Mouse (Mus musculus) CH12.LX (cell line): ENCODE measurements at regions not wholly inside any gene's neighbourhood (a gene's known extent, or its start where the extent isn't known, plus 50 kb on each side); places are given as distances from the start of the nearest gene placed in this dataset.

ENCODE experiments used
- DNase-seq: peaks from one replicate; pipeline ENCODE4 v3.0.0-alpha.2; 2013; ENCODE audit errors: extremely low read depth
- H3K27ac ChIP-seq: 2 replicates; pipeline ENCODE4 v1.5.1; 2012; ENCODE audit warnings: low read depth, mild to moderate bottlenecking, control low read depth, moderate library complexity; ENCODE audit not compliant: insufficient read depth
- H3K27me3 ChIP-seq: replicated peaks from 2 replicates; pipeline ENCODE3; 2012; ENCODE audit warnings: inconsistent platforms
- H3K36me3 ChIP-seq, 2 experiments: replicated peaks in 1 of 2; 2 replicates each; pipeline versions ENCODE3 to v1.6.1; 2012; ENCODE audit warnings: inconsistent platforms in 1 of 2, low read length in 1 of 2, mild to moderate bottlenecking in 1 of 2, mixed read lengths in 1 of 2, moderate library complexity in 1 of 2; ENCODE audit not compliant: control insufficient read depth in 1 of 2, insufficient read depth in 1 of 2
- H3K4me1 ChIP-seq, 2 experiments: 2 replicates each; pipeline ENCODE4 v1.6.1; 2012; ENCODE audit warnings: inconsistent platforms in 1 of 2, moderate library complexity in 1 of 2; ENCODE audit not compliant: insufficient read depth in 2 of 2, control insufficient read depth in 1 of 2
- H3K4me2 ChIP-seq: 2 replicates; pipeline ENCODE4 v1.6.1; 2012; ENCODE audit warnings: low read depth, mild to moderate bottlenecking, control low read depth; ENCODE audit not compliant: poor library complexity, insufficient read depth, severe bottlenecking
- H3K4me3 ChIP-seq, 3 experiments: fragments of 150-350 bp in 1 of 3; sonication (generic) in 1 of 3; replicated peaks in 1 of 3; 2 replicates each; pipeline versions ENCODE3 to v1.5.1; 2011 to 2012; ENCODE audit warnings: low read depth in 2 of 3, low read length in 2 of 3, mild to moderate bottlenecking in 2 of 3, moderate library complexity in 2 of 3, control low read depth in 1 of 3, improper control_type of control experiment in 1 of 3, inconsistent platforms in 1 of 3, mixed read lengths in 1 of 3; ENCODE audit not compliant: poor library complexity in 1 of 3
- H3K79me2 ChIP-seq: replicated peaks from 2 replicates; pipeline ENCODE4 v1.6.1; 2012; ENCODE audit warnings: mild to moderate bottlenecking, moderate library complexity; ENCODE audit not compliant: control insufficient read depth, poor library complexity, insufficient read depth, severe bottlenecking; ENCODE audit errors: extremely low read depth
- H3K9ac ChIP-seq: 2 replicates; pipeline ENCODE4 v1.6.1; 2012; ENCODE audit warnings: low read depth, mild to moderate bottlenecking, control low read depth, moderate library complexity; ENCODE audit not compliant: insufficient read depth
- H3K9me3 ChIP-seq: replicated peaks from 2 replicates; pipeline ENCODE3; 2012; ENCODE audit warnings: low read length, inconsistent platforms, mixed read lengths
- BHLHE40 ChIP-seq: IDR thresholded peaks from 2 replicates; pipeline ENCODE4 v1.6.1; 2011; ENCODE audit warnings: mild to moderate bottlenecking, low read depth, low read length, improper control_type of control experiment
- CHD1 ChIP-seq: IDR thresholded peaks from 2 replicates; pipeline ENCODE4 v1.6.1; 2012; ENCODE audit warnings: low read depth, low read length, improper control_type of control experiment, inconsistent platforms
- CHD2 ChIP-seq: IDR thresholded peaks from 2 replicates; pipeline ENCODE4 v1.6.1; 2011; ENCODE audit warnings: low read length, improper control_type of control experiment
- CTCF ChIP-seq, 2 experiments: IDR thresholded peaks in 1 of 2; conservative IDR thresholded peaks in 1 of 2; 2 replicates each; pipeline ENCODE4 v1.5.1; 2011 to 2012; ENCODE audit warnings: low read depth in 2 of 2, low read length in 2 of 2, improper control_type of control experiment in 1 of 2, inconsistent platforms in 1 of 2, mild to moderate bottlenecking in 1 of 2, moderate library complexity in 1 of 2
- ELF1 ChIP-seq: IDR thresholded peaks from 2 replicates; pipeline ENCODE4 v1.6.1; 2014; ENCODE audit warnings: low read depth, mild to moderate bottlenecking, inconsistent platforms, low read length, improper control_type of control experiment
- EP300 ChIP-seq: IDR thresholded peaks from 2 replicates; pipeline ENCODE4 v1.6.1; 2011; ENCODE audit warnings: low read length, improper control_type of control experiment
- GABPA ChIP-seq: IDR thresholded peaks from 2 replicates; pipeline ENCODE4 v1.6.1; 2012; ENCODE audit warnings: low read depth, low read length, improper control_type of control experiment, inconsistent platforms; ENCODE audit not compliant: insufficient replicate concordance
- HCFC1 ChIP-seq: IDR thresholded peaks from 2 replicates; pipeline ENCODE4 v1.6.1; 2012; ENCODE audit warnings: low read depth, mild to moderate bottlenecking, inconsistent platforms, low read length, improper control_type of control experiment
- IRF4 ChIP-seq: IDR thresholded peaks from 2 replicates; pipeline ENCODE4 v1.6.1; 2014; ENCODE audit warnings: low read depth, mild to moderate bottlenecking, inconsistent platforms, low read length, improper control_type of control experiment
- JUN ChIP-seq: IDR thresholded peaks from 2 replicates; pipeline ENCODE4 v1.6.1; 2011; ENCODE audit warnings: low read depth, mild to moderate bottlenecking, low read length, improper control_type of control experiment, moderate library complexity; ENCODE audit not compliant: insufficient read depth
- JUND ChIP-seq: conservative IDR thresholded peaks from 2 replicates; pipeline ENCODE4 v1.6.1; 2011; ENCODE audit warnings: low read depth, low read length, improper control_type of control experiment
- KAT2A ChIP-seq: IDR thresholded peaks from 2 replicates; pipeline ENCODE4 v1.6.1; 2012; ENCODE audit warnings: low read length, improper control_type of control experiment, inconsistent platforms; ENCODE audit not compliant: insufficient replicate concordance
- MAFK ChIP-seq: IDR thresholded peaks from 2 replicates; pipeline ENCODE4 v1.6.1; 2011; ENCODE audit warnings: low read length, improper control_type of control experiment; ENCODE audit not compliant: insufficient replicate concordance
- MAZ ChIP-seq: IDR thresholded peaks from 2 replicates; pipeline ENCODE4 v1.6.1; 2012; ENCODE audit warnings: low read depth, mild to moderate bottlenecking, inconsistent platforms, low read length, improper control_type of control experiment, moderate library complexity
- MEF2A ChIP-seq: IDR thresholded peaks from 2 replicates; pipeline ENCODE4 v1.6.1; 2014; ENCODE audit warnings: low read depth, mild to moderate bottlenecking, inconsistent platforms, low read length, improper control_type of control experiment, borderline replicate concordance
- MXI1 ChIP-seq: IDR thresholded peaks from 2 replicates; pipeline ENCODE4 v1.6.1; 2011; ENCODE audit warnings: mild to moderate bottlenecking, low read depth, low read length, improper control_type of control experiment
- MYC ChIP-seq: IDR thresholded peaks from 2 replicates; pipeline ENCODE4 v1.6.1; 2011; ENCODE audit warnings: low read depth, mild to moderate bottlenecking, improper control_type of control experiment, low read length
- NELFE ChIP-seq: IDR thresholded peaks from 2 replicates; pipeline ENCODE4 v1.6.1; 2011; ENCODE audit warnings: low read depth, low read length, improper control_type of control experiment
- NRF1 ChIP-seq: IDR thresholded peaks from 2 replicates; pipeline ENCODE4 v1.6.1; 2014; ENCODE audit warnings: low read depth, mild to moderate bottlenecking, inconsistent platforms, low read length, improper control_type of control experiment, moderate library complexity
- PAX5 ChIP-seq: IDR thresholded peaks from 2 replicates; pipeline ENCODE4 v1.6.1; 2012; ENCODE audit warnings: low read length, inconsistent platforms, mixed read lengths
- POLR2AphosphoS2 ChIP-seq: IDR thresholded peaks from 2 replicates; pipeline ENCODE4 v1.6.1; 2011; ENCODE audit warnings: low read depth, low read length, improper control_type of control experiment
- SIN3A ChIP-seq: IDR thresholded peaks from 2 replicates; pipeline ENCODE4 v1.6.1; 2012; ENCODE audit warnings: low read length, improper control_type of control experiment, inconsistent platforms
- SMC3 ChIP-seq: IDR thresholded peaks from 2 replicates; pipeline ENCODE4 v1.6.1; 2011; ENCODE audit warnings: low read depth, low read length, improper control_type of control experiment
- UBTF ChIP-seq: IDR thresholded peaks from 2 replicates; pipeline ENCODE4 v1.6.1; 2012; ENCODE audit warnings: low read depth, mild to moderate bottlenecking, inconsistent platforms, low read length, improper control_type of control experiment, moderate library complexity
- ZC3H11A ChIP-seq: IDR thresholded peaks from 2 replicates; pipeline ENCODE4 v1.6.1; 2012; ENCODE audit warnings: low read depth, mild to moderate bottlenecking, inconsistent platforms, low read length, improper control_type of control experiment
- ZKSCAN1 ChIP-seq: IDR thresholded peaks from 2 replicates; pipeline ENCODE4 v1.6.1; 2012; ENCODE audit warnings: low read depth, inconsistent platforms, low read length, improper control_type of control experiment, borderline replicate concordance
- ZMIZ1 ChIP-seq: IDR thresholded peaks from 2 replicates; pipeline ENCODE4 v1.6.1; 2012; ENCODE audit warnings: low read depth, mild to moderate bottlenecking, inconsistent platforms, low read length, improper control_type of control experiment
- ZNF384 ChIP-seq: IDR thresholded peaks from 2 replicates; pipeline ENCODE4 v1.6.1; 2012; ENCODE audit warnings: low read depth, low read length, improper control_type of control experiment, inconsistent platforms
- dilution Hi-C: fragments of 300-500 bp; cut with MboI; formaldehyde crosslinking; loops from 2 replicates; pipeline ENCODE4 v1.14.3; 2020; ENCODE audit warnings: low sequenced_read_pairs; ENCODE audit not compliant: extremely low pct_unique_long_range_greater_than_20kb, extremely low pct_ligation_motif_present
- in situ Hi-C: fragments of 300-500 bp; cut with MboI; formaldehyde crosslinking; loops from 3 replicates; pipeline ENCODE4 v1.14.3; 2019; ENCODE audit warnings: low sequenced_read_pairs, low pct_ligation_motif_present, low pct_unique_long_range_greater_than_20kb, mixed read lengths

GRCm38 (mm10) chr1:184533870-184534269, 198.5 kb downstream of the Hlx start:
- no peaks in the 10 kb centered on the region for H3K27me3 ChIP-seq
- TF ChIP-seq PAX5 (no peak), JUN (no peak), IRF4 (peak; percentile 78), SIN3A (no peak), MAZ (no peak), ZC3H11A (no peak), CHD1 (no peak), MAFK (no peak), CTCF (conservative IDR thresholded peaks at IDR 0.05 in 1 of 2, IDR thresholded peaks at IDR 0.05 in 1 of 2; ENCODE audit: low read depth in 2 of 2, low read length in 2 of 2) (no peak), HCFC1 (no peak), EP300 (peak; percentile 35; the same call in 1 of the 2 replicates), ZMIZ1 (no peak), ELF1 (no peak), NRF1 (no peak), NELFE (no peak), UBTF (no peak), JUND (peak; percentile 60; the same call in 1 of the 2 replicates), ZKSCAN1 (no peak), SMC3 (no peak), ZNF384 (peak; percentile 72), MYC (no peak), BHLHE40 (0 out of 2 replicates have a peak, but pooled peaks have one; percentile 25), MEF2A (peak; percentile 15; the same call in 1 of the 2 replicates), GABPA (no peak), KAT2A (no peak), MXI1 (no peak), CHD2 (peak; percentile 43; the same call in 1 of the 2 replicates), POLR2AphosphoS2 (no peak)
- dilution Hi-C loops, result no loop called here

More at GRCm38 (mm10) chr1:184533870-184534269, 198.5 kb downstream of the Hlx start:
- DNase-seq, result no peak
- Histone ChIP-seq H3K9ac (no peak overlapping the region), H3K27ac (no peak overlapping the region), H3K79me2 (no peaks in the 10 kb centered on the region), H3K4me3 (no peak overlapping the region), H3K4me2 (peak overlapping the region; percentile 78; the same call in 1 of the 2 replicates), H3K4me1 (peaks cover 22 to 33% of the 10 kb centered on the region in 2 experiments), H3K9me3 (no peaks in the 10 kb centered on the region), H3K36me3 (no peaks in the 10 kb centered on the region)
- in situ Hi-C loops, result no loop called here
